Mouse (Mus musculus) layer of hippocampus, postnatal 25 days (tissue): ENCODE measurements around the gene Ccdc27. TPM values are rescaled to one million over a fixed set of nuclear protein-coding genes. Genes with fewer than 3 reads are reported as not detected.

ENCODE experiments used
- total RNA-seq, 2 experiments: library from RNA; stranded (reverse); gene quantifications; 2 replicates each; pipeline ENCODE4 v1.2.3; 2021

The Ccdc27 gene
- total RNA-seq, 2 experiments from 2014 or later = 0.66 to 1.1 TPM

Other genes starting within 250 kb of the Ccdc27 start
- gene A430005L14Rik, start 85.4 kb downstream of the Ccdc27 start, total RNA-seq = 10 to 100 TPM; 21.5 to 26.4 TPM
- 10 to 100 TPM in 1 of 2 experiments, 1 to 10 TPM in 1; 8.3 to 11.9 TPM for gene Dffb, start 67.6 kb downstream of the Ccdc27 start, total RNA-seq
- gene Cep104, start 67.5 kb downstream of the Ccdc27 start, total RNA-seq = 10 to 100 TPM; 31.0 to 31.3 TPM
- gene Lrrc47, start 30.9 kb downstream of the Ccdc27 start, total RNA-seq = 10 to 100 TPM; 54.6 to 71.1 TPM
- gene Smim1, start 16.4 kb downstream of the Ccdc27 start, total RNA-seq = 1 to 10 TPM; 7.5 to 9.5 TPM
- 1 to 10 TPM; 2.4 to 3.1 TPM for gene Trp73, start 97.5 kb upstream of the Ccdc27 start, total RNA-seq
- gene Wrap73, start 99.7 kb upstream of the Ccdc27 start, total RNA-seq = 10 to 100 TPM; 30.5 to 36.0 TPM
- gene Tprgl, start 118.0 kb upstream of the Ccdc27 start, total RNA-seq = 100 to 1,000 TPM; 170 to 189 TPM
- 1 to 10 TPM; 4.9 to 5.6 TPM for gene Megf6, start 128.1 kb upstream of the Ccdc27 start, total RNA-seq